Mouse (Mus musculus): ENCODE results near the gene Prdm11. TPM values are rescaled to one million over a fixed set of nuclear protein-coding genes. Genes with fewer than 3 reads are reported as not detected.

Gene Prdm11
- polyA plus RNA-seq, 1 experiment from 2014 or later: 2.2 TPM

- 93% methylated on average over 7 of the region's 7 CpGs for WGBS
- no peak for ATAC-seq (ENCODE audit: low read depth)
Measured at GRCm38 (mm10) chr2:93027713-93028112, 18.3 kb downstream of the Prdm11 start.

GRCm38 (mm10) chr2:93024431-93024830, 21.5 kb downstream of the Prdm11 start:
- H3K4me3 ChIP-seq: no peak overlapping the region
- H3K4me2 ChIP-seq: no peak overlapping the region
- H3K36me3 ChIP-seq: peaks cover 10% of the 10 kb centered on the region; the same call in 1 of the 2 replicates
- WGBS: 89% methylated on average over 3 of the region's 3 CpGs
- no peaks in the 10 kb centered on the region for H3K27me3 ChIP-seq
- H3K4me1 ChIP-seq (replicated peaks): peaks cover 9% of the 10 kb centered on the region
- ATAC-seq (ENCODE audit: low read depth): no peak
- no peak overlapping the region for H3K27ac ChIP-seq (replicated peaks)
- peaks cover 14% of the 10 kb centered on the region; the same call in 1 of the 2 replicates for H3K9me3 ChIP-seq
- no peak overlapping the region for H3K9ac ChIP-seq

More at GRCm38 (mm10) chr2:93027713-93028112, 18.3 kb downstream of the Prdm11 start:
- Histone ChIP-seq H3K4me2 (no peak overlapping the region), H3K9ac (no peak overlapping the region), H3K4me1 (replicated peaks) (peaks cover 41% of the 10 kb centered on the region), H3K4me3 (no peak overlapping the region), H3K36me3 (peaks cover 6% of the 10 kb centered on the region; the same call in 1 of the 2 replicates), H3K27me3 (no peaks in the 10 kb centered on the region), H3K27ac (replicated peaks) (no peak overlapping the region), H3K9me3 (0 out of 2 replicates have a peak, but pooled peaks cover 8% of the 10 kb centered on the region)

- 70% methylated on average over 5 of the region's 5 CpGs for WGBS
- Histone ChIP-seq H3K4me3 (no peak overlapping the region), H3K4me1 (replicated peaks) (peaks cover 29% of the 10 kb centered on the region), H3K9ac (no peak overlapping the region), H3K36me3 (peaks cover 10% of the 10 kb centered on the region; the same call in 1 of the 2 replicates), H3K27ac (replicated peaks) (no peak overlapping the region), H3K27me3 (no peaks in the 10 kb centered on the region), H3K4me2 (no peak overlapping the region), H3K9me3 (peaks cover 14% of the 10 kb centered on the region; the same call in 1 of the 2 replicates)
- no peak for ATAC-seq (ENCODE audit: low read depth)
Measured at GRCm38 (mm10) chr2:93018854-93019253, 27.1 kb downstream of the Prdm11 start.

GRCm38 (mm10) chr2:93017151-93017550, 28.8 kb downstream of the Prdm11 start:
- no peak overlapping the region for H3K9ac ChIP-seq
- ATAC-seq (ENCODE audit: low read depth): no peak
- H3K27ac ChIP-seq (replicated peaks): no peak overlapping the region
- H3K27me3 ChIP-seq: no peaks in the 10 kb centered on the region
- peaks cover 32% of the 10 kb centered on the region for H3K4me1 ChIP-seq (replicated peaks)
- peaks cover 8% of the 10 kb centered on the region for H3K36me3 ChIP-seq
- H3K9me3 ChIP-seq: 0 out of 2 replicates have a peak, but pooled peaks cover under 1% of the 10 kb centered on the region
- 97% methylated on average over 8 of the region's 8 CpGs for WGBS
- no peak overlapping the region for H3K4me2 ChIP-seq
- no peak overlapping the region for H3K4me3 ChIP-seq

GRCm38 (mm10) chr2:93015041-93015440, 30.9 kb downstream of the Prdm11 start:
- ATAC-seq (ENCODE audit: low read depth): peak; percentile 55
- WGBS: 5% methylated on average over 23 of the region's 40 CpGs
- Histone ChIP-seq H3K4me3 (peak overlapping the region; percentile 58), H3K27me3 (no peaks in the 10 kb centered on the region), H3K9me3 (no peaks in the 10 kb centered on the region), H3K9ac (peak overlapping the region; percentile 88), H3K4me1 (replicated peaks) (peaks cover 32% of the 10 kb centered on the region), H3K4me2 (peak overlapping the region; percentile 92), H3K36me3 (peaks cover 21% of the 10 kb centered on the region), H3K27ac (replicated peaks) (peak overlapping the region; percentile 73)

- H3K27me3 ChIP-seq: no peaks in the 10 kb centered on the region
- peak overlapping the region; percentile 92 for H3K4me2 ChIP-seq
- WGBS: 4% methylated on average over 34 of the region's 50 CpGs
- H3K9me3 ChIP-seq: no peaks in the 10 kb centered on the region
- peak overlapping the region; percentile 58 for H3K4me3 ChIP-seq
- H3K9ac ChIP-seq: peak overlapping the region; percentile 88
- ATAC-seq (ENCODE audit: low read depth): peak; percentile 85
- H3K36me3 ChIP-seq: peaks cover 21% of the 10 kb centered on the region
- peaks cover 32% of the 10 kb centered on the region for H3K4me1 ChIP-seq (replicated peaks)
- peak overlapping the region; percentile 73 for H3K27ac ChIP-seq (replicated peaks)
Measured at GRCm38 (mm10) chr2:93014093-93014937, 31.7 kb downstream of the Prdm11 start.

- Histone ChIP-seq H3K9me3 (no peaks in the 10 kb centered on the region), H3K4me3 (0 out of 2 replicates have a peak overlapping the region, but pooled peaks have one; percentile 58), H3K27me3 (no peaks in the 10 kb centered on the region), H3K9ac (no peak overlapping the region), H3K27ac (replicated peaks) (peak overlapping the region; percentile 73), H3K36me3 (peaks cover 21% of the 10 kb centered on the region), H3K4me2 (peak overlapping the region; percentile 92), H3K4me1 (replicated peaks) (peaks cover 25% of the 10 kb centered on the region)
- ATAC-seq (ENCODE audit: low read depth): peak; percentile 13; the same call in 1 of the 2 replicates
- 68% methylated on average over 8 of the region's 8 CpGs for whole genome bisulfite sequencing
Measured at GRCm38 (mm10) chr2:93013415-93014092, 32.4 kb downstream of the Prdm11 start.

- H3K4me2 ChIP-seq: no peak overlapping the region
- 92% methylated on average over 3 of the region's 3 CpGs for WGBS
- H3K36me3 ChIP-seq: peaks cover 27% of the 10 kb centered on the region
- H3K9ac ChIP-seq: no peak overlapping the region
- H3K27ac ChIP-seq (replicated peaks): no peak overlapping the region
- ATAC-seq (ENCODE audit: low read depth): no peak
- H3K9me3 ChIP-seq: no peaks in the 10 kb centered on the region
- no peaks in the 10 kb centered on the region for H3K27me3 ChIP-seq
- H3K4me1 ChIP-seq (replicated peaks): peaks cover 23% of the 10 kb centered on the region
- no peak overlapping the region for H3K4me3 ChIP-seq
Measured at GRCm38 (mm10) chr2:93012976-93013375, 33.0 kb downstream of the Prdm11 start.

GRCm38 (mm10) chr2:93011933-93012332, 34.0 kb downstream of the Prdm11 start:
- WGBS: 91% methylated on average over 9 of the region's 9 CpGs
- ATAC-seq (ENCODE audit: low read depth): no peak
- H3K27ac ChIP-seq (replicated peaks): no peak overlapping the region
- H3K4me1 ChIP-seq (replicated peaks): peaks cover 23% of the 10 kb centered on the region
- H3K4me2 ChIP-seq: no peak overlapping the region
- no peak overlapping the region for H3K9ac ChIP-seq
- H3K36me3 ChIP-seq: peaks cover 29% of the 10 kb centered on the region
- no peaks in the 10 kb centered on the region for H3K27me3 ChIP-seq
- no peak overlapping the region for H3K4me3 ChIP-seq
- no peaks in the 10 kb centered on the region for H3K9me3 ChIP-seq

- Histone ChIP-seq H3K27me3 (no peaks in the 10 kb centered on the region), H3K4me1 (replicated peaks) (peaks cover 23% of the 10 kb centered on the region), H3K4me2 (no peak overlapping the region), H3K27ac (replicated peaks) (no peak overlapping the region), H3K9ac (no peak overlapping the region), H3K36me3 (peaks cover 29% of the 10 kb centered on the region), H3K4me3 (no peak overlapping the region), H3K9me3 (no peaks in the 10 kb centered on the region)
- 95% methylated on average over 5 of the region's 5 CpGs for WGBS
- no peak for ATAC-seq (ENCODE audit: low read depth)
Measured at GRCm38 (mm10) chr2:93011465-93011864, 34.5 kb downstream of the Prdm11 start.

GRCm38 (mm10) chr2:93007967-93008685, 37.8 kb downstream of the Prdm11 start:
- 97% methylated on average over 3 of the region's 3 CpGs for WGBS
- H3K4me1 ChIP-seq (replicated peaks): peaks cover 6% of the 10 kb centered on the region
- H3K4me2 ChIP-seq: no peak overlapping the region
- H3K36me3 ChIP-seq: peaks cover 29% of the 10 kb centered on the region
- H3K9me3 ChIP-seq: no peaks in the 10 kb centered on the region
- no peaks in the 10 kb centered on the region for H3K27me3 ChIP-seq
- no peak overlapping the region for H3K9ac ChIP-seq
- ATAC-seq (ENCODE audit: low read depth): no peak
- no peak overlapping the region for H3K4me3 ChIP-seq
- no peak overlapping the region for H3K27ac ChIP-seq (replicated peaks)
